Mouse (Mus musculus) neutrophil, adult 59 days (primary cell): Measurements from ENCODE around the gene Slc18a3. TPM values are rescaled to one million over a fixed set of nuclear protein-coding genes. Genes with fewer than 3 reads are reported as not detected.

Experiments used
- total RNA-seq, 2 experiments: library from RNA; stranded (reverse); gene quantifications; 1 replicate in 1 of 2; 2 replicates in 1 of 2; pipeline ENCODE4 v1.2.4; 2023

Gene Slc18a3
- total RNA-seq, result not detected

DNA sequence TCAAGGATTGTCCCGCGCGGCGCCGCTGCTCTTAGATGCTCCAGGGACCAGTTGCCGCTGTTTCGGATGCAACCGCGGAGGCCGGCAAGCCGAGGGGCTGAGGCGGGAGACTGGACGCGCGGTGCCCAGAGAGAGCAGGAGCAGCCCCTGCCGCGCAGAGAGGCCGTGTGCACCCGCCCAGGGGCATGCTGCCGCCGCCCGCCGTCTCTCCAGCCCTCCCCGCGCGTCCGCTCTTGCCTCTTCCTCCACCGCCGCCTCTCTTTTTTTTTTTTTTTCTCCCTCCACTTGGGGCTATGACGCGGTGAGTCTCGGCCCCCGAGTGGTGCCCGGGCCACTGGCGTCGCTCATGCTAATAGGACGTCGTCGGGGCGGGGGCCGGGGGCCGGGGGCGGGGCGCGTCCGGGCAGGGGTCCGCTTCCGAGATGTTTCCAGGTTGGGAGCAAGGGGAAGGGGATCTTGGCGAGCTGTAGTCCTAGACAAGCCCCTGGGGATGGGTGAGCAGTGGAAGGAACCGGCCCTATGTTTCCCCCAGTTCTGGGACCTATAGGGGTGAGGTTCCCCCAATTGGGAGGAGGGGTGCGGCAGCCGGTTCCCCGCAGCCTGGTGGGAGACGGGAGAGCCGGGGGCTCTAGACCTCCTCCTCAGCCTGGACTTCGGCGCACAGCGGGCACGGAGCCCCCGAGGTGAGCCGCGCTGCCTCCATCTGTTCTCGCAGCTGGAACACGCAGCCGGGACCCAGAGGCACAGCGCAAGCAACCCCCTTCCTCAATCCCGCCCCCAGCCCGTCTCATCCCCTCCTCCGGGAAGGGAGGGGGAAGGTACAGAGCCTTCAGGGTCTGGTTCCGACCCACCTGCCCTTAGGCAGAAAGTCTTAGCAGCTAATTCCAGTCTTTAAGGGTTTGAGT, at the start of gene Slc18a3:
Gene Slc18a3 (minus strand): TSS at position 250 of the 905 bp plus-strand sequence.

DNA sequence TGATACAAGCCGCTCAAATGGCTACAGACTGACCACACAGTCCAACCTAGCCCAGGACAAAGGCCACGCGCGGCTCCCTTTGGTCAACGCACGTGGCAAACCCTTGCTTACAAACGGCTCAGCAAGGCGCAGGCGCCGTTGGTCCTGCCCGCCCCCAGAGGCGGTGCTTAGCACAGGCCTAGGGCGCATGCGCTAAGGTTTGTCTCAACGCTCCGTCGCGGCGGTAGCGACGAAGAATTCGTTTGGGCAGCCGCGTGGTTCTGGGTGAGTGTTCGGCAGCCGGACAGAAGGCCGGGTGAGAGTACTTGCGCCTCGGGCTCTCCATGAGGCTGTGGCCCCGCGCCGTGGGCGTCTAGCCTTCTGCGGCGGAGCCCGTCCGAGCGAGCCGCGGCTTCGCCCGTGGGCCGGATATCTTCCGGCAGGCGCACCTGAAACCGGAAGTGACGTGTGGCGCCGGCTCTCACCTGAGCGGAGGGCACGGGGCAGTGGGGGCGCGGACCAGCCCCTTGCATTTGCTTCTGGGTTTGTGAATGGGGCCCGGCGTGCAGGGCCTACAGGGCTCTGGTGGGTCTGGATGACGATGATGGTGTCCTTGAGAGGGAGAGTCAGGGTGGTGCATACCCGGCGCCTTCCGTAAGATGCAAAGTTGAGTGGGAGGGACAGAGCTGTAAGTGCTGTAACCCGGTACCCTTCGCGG, 48.8 kb upstream of the Slc18a3 start, which contains the start of gene Ercc6:
Gene Ercc6 (plus strand): TSS at position 186 of the 697 bp plus-strand sequence.

DNA sequence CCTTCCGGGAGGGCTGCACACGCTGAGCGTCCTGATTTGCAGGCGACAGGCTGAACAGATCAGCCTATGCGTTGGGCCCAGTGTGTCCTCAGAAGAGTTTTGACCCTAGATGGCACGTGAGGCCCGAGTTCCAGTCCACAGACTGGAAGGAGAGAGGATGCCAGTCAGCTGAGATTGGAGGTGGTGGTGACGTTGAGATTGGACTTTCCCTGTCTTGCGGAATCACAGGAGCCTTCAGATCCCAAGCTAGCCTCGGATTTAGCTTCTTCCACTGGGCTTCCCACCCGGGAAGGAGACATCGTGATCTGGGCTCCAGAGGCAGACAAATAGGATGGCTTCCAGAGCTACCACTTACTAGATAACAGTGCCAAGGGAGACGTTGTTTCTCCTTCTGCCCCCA, 1.2 kb upstream of the Slc18a3 start, which contains the start of gene Chat:
Gene Chat (minus strand): TSS at position 101 of the 400 bp plus-strand sequence.

Other genes with a start within 250 kb of the Slc18a3 start
- gene Ogdhl, start 142.8 kb downstream of the Slc18a3 start, total RNA-seq, result not detected
- not detected for gene 1700024G13Rik, start 76.5 kb downstream of the Slc18a3 start, total RNA-seq
- not detected for gene Chat, start 1.1 kb upstream of the Slc18a3 start, total RNA-seq
- 1 to 10 TPM; 7.7 to 9.3 TPM for gene Ercc6, start 48.7 kb upstream of the Slc18a3 start, total RNA-seq
- not detected for gene Prrxl1, start 134.6 kb upstream of the Slc18a3 start, total RNA-seq
- not detected for gene 3425401B19Rik, start 220.4 kb upstream of the Slc18a3 start, total RNA-seq